Mouse (Mus musculus) bone marrow, adult 2 months (tissue): ENCODE data around the gene Has1.

Experiments
- CTCF ChIP-seq: fragments of 200-500 bp; IDR thresholded peaks from 2 replicates; pipeline ENCODE4 v1.5.1; 2011; ENCODE audit warnings: low read length, control low read depth; ENCODE audit not compliant: control insufficient read depth, insufficient read depth
- POLR2A ChIP-seq: fragments of 200-500 bp; IDR thresholded peaks from 2 replicates; pipeline ENCODE4 v1.6.1; 2011; ENCODE audit warnings: low read depth, mild to moderate bottlenecking, control low read depth, low read length, borderline replicate concordance; ENCODE audit not compliant: control insufficient read depth

DNA sequence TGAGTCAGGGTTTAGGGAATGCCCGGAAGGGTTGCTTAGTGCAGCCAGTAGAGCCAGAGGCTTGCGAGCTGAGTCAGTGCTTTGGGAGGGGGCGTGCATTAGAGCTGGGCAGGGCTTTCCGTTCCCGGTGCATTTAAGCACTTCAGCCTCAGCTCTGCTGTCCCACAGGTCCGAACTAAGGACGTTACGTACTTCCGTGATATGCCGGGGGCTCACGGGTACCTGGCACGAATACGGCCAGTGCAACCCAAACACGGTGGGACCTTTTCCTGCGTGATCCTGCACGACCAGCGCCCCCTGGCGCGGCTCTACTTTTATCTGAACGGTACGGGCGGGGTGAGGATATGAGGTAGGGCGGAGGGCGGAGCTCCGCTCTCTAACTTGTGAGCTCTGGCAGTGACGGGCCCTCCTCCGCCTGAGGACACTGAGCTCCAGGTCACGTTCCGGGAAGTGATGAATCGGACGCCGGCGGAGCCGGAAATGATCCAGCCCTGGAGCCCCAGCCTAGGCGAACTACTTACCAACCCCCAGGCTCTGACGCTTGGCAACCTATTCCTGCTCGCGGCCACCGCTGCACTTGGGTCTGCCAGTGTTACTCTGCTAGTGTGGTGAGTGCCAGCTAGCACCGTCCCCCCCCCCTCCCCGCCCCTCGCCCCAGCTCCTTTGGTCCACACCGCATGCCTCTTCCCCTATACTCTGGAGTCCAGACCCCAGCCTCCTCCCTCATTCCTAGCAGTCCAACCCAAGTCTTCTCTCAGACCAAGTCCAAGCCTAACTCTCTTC, 16.9 kb downstream of the Has1 start:
- peak; percentile 71 for TF ChIP-seq CTCF
- peak; percentile 67; the same call in 1 of the 2 replicates for TF ChIP-seq POLR2A
